Mouse (Mus musculus): ENCODE measurements around the gene Adamts9. TPM values are rescaled to one million over a fixed set of nuclear protein-coding genes. Genes with fewer than 3 reads are reported as not detected.

Adamts9 gene
- 4.9 and 6.2 TPM in 2 replicates for polyA plus RNA-seq (2012; rRNA removed; ENCODE audit: low replicate concordance)

DNA sequence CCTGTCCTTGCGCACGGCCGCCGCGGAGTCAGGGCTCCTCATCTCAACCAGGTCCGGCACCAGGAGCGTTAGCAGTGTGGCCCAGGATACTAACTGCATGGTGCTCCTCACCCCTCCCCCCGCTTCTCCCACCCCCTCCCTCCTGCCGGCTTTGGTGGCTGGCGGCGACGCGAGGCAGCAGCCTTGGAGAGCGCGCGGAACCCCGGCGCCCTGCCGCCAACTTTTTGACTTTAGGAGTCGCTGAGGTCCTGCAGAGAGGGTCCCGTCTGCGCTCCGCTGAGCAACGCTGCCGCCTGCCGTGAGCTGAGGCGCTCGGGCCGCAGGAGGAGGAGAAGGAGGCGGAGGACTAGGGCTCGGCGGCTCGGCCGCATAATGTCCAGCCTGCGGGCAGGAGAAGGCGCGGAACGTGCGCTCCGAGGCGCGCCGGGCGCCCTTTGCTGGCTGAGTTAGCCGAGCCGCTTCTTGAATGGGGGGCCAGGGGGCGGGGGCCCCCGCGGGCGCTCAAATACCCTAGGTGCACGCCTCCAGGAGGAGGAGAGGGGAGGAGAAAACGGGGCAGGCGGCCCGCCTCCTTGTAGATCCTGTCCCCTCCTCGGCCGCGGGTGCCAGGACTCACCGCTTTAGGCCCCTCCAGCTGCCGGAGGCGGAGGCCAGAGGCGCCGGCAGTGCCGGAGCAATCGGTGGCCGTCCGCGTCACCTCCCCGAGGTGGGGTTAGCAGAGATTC is at the start of gene Adamts9:
Gene Adamts9, minus strand, starts transcription at position 436 of the 725 bp plus-strand sequence.

DNA sequence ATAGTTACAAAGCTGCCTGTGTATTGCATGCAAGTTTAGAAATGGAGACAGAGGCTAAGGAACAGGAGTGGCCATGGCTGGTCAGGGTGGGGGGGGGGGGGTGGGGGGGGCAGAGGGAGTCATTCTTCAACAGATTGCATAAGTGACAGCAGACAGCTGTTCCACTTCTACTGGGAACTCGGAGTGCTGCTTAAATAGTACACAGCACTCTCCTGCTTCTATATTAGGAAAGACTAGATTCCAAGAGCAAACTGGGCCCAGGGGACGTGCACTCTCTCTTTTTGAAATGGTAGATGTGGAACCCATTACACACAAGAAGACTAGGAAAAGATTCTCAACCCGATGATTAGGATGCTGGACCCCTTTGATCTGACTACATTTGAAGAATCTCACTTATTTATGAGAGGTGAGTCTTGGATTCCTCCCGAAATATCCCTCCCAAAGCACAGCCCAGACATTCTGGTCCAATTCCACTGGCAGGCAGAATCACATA is 74.2 kb downstream of the Adamts9 start, which contains the start of gene Gm15737:
Gene Gm15737, plus strand, starts transcription at position 269 of the 493 bp plus-strand sequence.

DNA sequence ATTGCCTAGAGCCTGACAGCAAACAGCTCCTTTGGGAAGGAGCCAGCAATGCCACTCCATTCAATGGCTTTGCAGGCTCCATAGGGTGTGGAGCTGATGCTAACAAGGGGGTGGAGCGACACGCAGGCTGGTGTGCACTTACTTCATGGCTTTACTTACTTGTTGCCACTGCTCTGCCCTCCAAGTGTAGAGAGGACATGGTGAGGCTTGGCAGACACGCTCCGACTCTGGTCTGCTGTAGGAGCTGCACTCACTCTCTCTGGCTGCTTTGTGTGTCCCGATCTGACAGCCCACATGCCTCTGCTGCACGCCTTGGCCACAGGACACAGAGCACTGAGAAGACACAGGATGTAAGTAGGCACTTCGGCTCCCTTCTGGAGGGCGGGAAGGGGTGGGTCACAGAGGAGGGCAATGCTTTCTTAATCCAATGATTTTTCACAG is 127.0 kb downstream of the Adamts9 start, which contains the start of gene A730049H05Rik:
Gene A730049H05Rik, plus strand, starts transcription at position 168 of the 441 bp plus-strand sequence.

Other genes starting within 250 kb of the Adamts9 start
- 2.1 and 3.2 TPM in 2 replicates for gene Prickle2, start 237.3 kb downstream of the Adamts9 start, polyA plus RNA-seq (2012; rRNA removed; ENCODE audit: low replicate concordance)
- 0.17 TPM in 1 of 2 replicates, not detected in the other for gene A730049H05Rik, start 127.0 kb downstream of the Adamts9 start, polyA plus RNA-seq (2012; rRNA removed; ENCODE audit: low replicate concordance)
- 0.03 TPM in 1 of 2 replicates, not detected in the other for gene Gm15737, start 74.1 kb downstream of the Adamts9 start, polyA plus RNA-seq (2012; rRNA removed; ENCODE audit: low replicate concordance)

All from mammary gland, adult 2 months (tissue).